Mouse (Mus musculus) embryonic fibroblast, embryonic 13.5 days (primary cell): ENCODE data around the gene Ube4a.

ENCODE experiments used
- CTCF ChIP-seq: IDR thresholded peaks from 2 replicates; pipeline ENCODE4 v1.5.1; 2011; ENCODE audit warnings: mild to moderate bottlenecking, control low read depth, low read length, moderate library complexity, borderline replicate concordance; ENCODE audit not compliant: insufficient read depth
- POLR2A ChIP-seq: IDR thresholded peaks from 2 replicates; pipeline ENCODE4 v1.6.1; 2011; ENCODE audit warnings: low read depth, mild to moderate bottlenecking, control low read depth, low read length, moderate library complexity

GRCm38 (mm10) chr9:44992271-44992670 lies 26.9 kb upstream of the Ube4a start:
- TF ChIP-seq CTCF (no peak), POLR2A (no peak)
